Mouse (Mus musculus) thymus, adult 2 months (tissue): ENCODE results near the gene Nfx1.

Experiments
- CTCF ChIP-seq: fragments of 200-500 bp; IDR thresholded peaks from 2 replicates; pipeline ENCODE4 v1.5.1; 2012; ENCODE audit warnings: mild to moderate bottlenecking, control low read depth, low read length, moderate library complexity, borderline replicate concordance; ENCODE audit not compliant: control insufficient read depth, poor library complexity, insufficient read depth; ENCODE audit errors: extremely low read depth
- POLR2A ChIP-seq: fragments of 200-500 bp; IDR thresholded peaks from 2 replicates; pipeline ENCODE4 v1.6.1; 2012; ENCODE audit warnings: mild to moderate bottlenecking, low read length, control low read depth, moderate library complexity; ENCODE audit not compliant: control insufficient read depth, poor library complexity, insufficient read depth; ENCODE audit errors: extremely low read depth

DNA sequence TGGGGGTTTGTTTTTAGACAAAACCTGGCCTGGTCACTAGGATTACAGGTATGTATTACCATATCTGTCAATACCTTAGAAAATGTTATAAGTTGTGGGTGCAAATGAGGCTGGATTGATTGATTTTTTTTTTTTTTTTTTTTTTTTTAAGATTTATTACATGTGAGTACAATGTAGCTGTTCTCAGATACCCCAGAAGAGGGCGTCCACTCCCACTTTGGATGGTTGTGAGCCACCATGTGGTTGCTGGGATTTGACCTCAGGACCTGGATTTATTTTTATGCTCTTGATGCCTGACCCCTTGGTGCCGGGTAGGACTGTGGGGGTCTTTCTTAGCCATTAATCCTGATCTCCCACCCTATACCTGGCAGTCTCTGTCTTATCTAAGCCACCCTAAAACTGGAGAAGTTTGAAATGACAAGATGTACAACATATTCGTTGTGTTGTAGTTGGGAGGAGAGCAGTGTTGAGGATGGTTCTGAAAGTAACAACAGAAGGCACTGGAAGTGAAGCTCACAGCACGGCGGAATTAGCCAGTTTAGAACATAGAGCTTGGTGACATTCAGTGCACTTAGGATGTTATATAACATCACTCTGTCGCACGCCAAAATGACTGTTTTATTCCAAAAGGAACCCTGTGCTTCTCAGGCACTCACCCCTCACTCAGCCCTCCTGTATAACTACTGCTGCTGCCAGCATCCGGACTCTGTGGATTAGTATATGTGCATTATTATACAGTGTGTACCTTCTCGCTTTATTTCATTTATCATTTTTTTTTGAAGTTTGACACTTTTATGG, 30.3 kb downstream of the Nfx1 start:
- no peak for TF ChIP-seq CTCF
- TF ChIP-seq POLR2A = no peak
